Mouse (Mus musculus): Measurements from ENCODE around the gene Prr5. TPM values are rescaled to one million over a fixed set of nuclear protein-coding genes. Genes with fewer than 3 reads are reported as not detected.

Gene Prr5
- polyA plus RNA-seq, 1 experiment from 2014 or later: 11.8 TPM

- no peaks in the 10 kb centered on the region for H3K36me3 ChIP-seq
- peak overlapping the region; percentile 78 for H3K9ac ChIP-seq
- H3K27ac ChIP-seq: peak overlapping the region; percentile 71
- H3K27me3 ChIP-seq: no peaks in the 10 kb centered on the region
- ATAC-seq (replicated peaks; ENCODE audit: insufficient number of reproducible peaks, insufficient read depth, low FRiP score, low read depth): peak; percentile 46
- peak overlapping the region; percentile 75 for H3K4me3 ChIP-seq
- peak overlapping the region; percentile 94 for H3K4me2 ChIP-seq
- H3K9me3 ChIP-seq (replicated peaks): no peaks in the 10 kb centered on the region
- H3K4me1 ChIP-seq (replicated peaks): peaks cover 37% of the 10 kb centered on the region
- under 1% methylated on average over 28 of the region's 31 CpGs for WGBS
These were observed 12.2 kb downstream of the Prr5 start for GRCm38 (mm10) chr15:84681455-84682193.

DNA sequence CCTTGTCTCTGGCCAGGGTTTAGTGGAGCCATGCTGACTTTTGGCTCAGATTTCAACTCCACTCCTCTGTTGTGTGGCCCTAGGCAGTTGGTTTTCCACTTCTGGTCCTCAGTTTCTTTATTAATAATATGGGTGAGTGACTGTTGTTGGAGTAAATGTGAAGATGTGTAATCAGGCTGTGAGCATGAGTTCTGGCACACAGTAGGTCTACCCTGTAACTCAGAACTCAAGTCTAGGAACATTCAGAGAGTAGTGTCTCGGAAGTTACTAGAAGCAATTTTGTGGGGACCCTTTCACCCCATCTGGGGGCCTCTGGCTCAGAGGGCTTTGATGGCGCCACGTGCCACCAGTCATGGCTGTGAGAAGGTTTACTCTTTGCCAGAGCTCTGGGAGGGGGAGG is 12.8 kb downstream of the Prr5 start:
- Histone ChIP-seq H3K4me1 (replicated peaks) (peaks cover 40% of the 10 kb centered on the region), H3K27me3 (no peaks in the 10 kb centered on the region), H3K36me3 (no peaks in the 10 kb centered on the region), H3K4me2 (peak overlapping the region; percentile 94), H3K9ac (0 out of 2 replicates have a peak overlapping the region, but pooled peaks have one; percentile 13), H3K4me3 (peak overlapping the region; percentile 75), H3K9me3 (replicated peaks) (no peaks in the 10 kb centered on the region), H3K27ac (peak overlapping the region; percentile 71)
- ATAC-seq (replicated peaks; ENCODE audit: insufficient number of reproducible peaks, insufficient read depth, low FRiP score, low read depth): no peak
- 63% methylated on average over 3 of the region's 3 CpGs for WGBS

GRCm38 (mm10) chr15:84682821-84683220 is 13.4 kb downstream of the Prr5 start:
- no peak for ATAC-seq (replicated peaks; ENCODE audit: insufficient number of reproducible peaks, insufficient read depth, low FRiP score, low read depth)
- WGBS: 83% methylated on average over 5 of the region's 5 CpGs
- Histone ChIP-seq H3K4me1 (replicated peaks) (peaks cover 46% of the 10 kb centered on the region), H3K4me3 (no peak overlapping the region), H3K27me3 (no peaks in the 10 kb centered on the region), H3K9ac (no peak overlapping the region), H3K4me2 (peak overlapping the region; percentile 94), H3K27ac (no peak overlapping the region), H3K36me3 (no peaks in the 10 kb centered on the region), H3K9me3 (replicated peaks) (no peaks in the 10 kb centered on the region)

DNA sequence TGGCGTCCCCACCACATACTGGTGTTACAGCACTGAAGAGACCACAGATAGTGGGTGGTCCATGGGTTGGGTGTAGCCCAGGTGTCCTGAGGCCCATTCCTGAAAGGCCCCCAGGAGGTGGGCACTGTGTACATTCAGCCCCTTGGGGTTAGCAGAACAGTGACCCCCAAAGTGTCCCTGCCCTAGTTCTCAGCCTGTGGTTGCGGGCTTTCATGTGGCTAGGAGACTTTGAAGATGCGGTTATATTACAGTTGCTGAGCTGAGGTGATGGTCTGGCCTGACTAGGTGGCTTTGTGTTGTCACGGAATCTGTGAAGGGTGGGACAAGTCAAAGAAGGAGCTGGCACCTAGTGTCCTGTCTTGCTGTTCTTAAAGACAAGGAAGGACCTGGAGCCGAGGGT is 15.1 kb downstream of the Prr5 start:
- Histone ChIP-seq H3K4me1 (replicated peaks) (peaks cover 49% of the 10 kb centered on the region), H3K36me3 (0 out of 2 replicates have a peak, but pooled peaks cover 7% of the 10 kb centered on the region), H3K4me3 (no peak overlapping the region), H3K9me3 (replicated peaks) (no peaks in the 10 kb centered on the region), H3K27ac (no peak overlapping the region), H3K9ac (no peak overlapping the region), H3K27me3 (no peaks in the 10 kb centered on the region), H3K4me2 (no peak overlapping the region)
- no peak for ATAC-seq (replicated peaks; ENCODE audit: insufficient number of reproducible peaks, insufficient read depth, low FRiP score, low read depth)
- WGBS: 78% methylated on average over 5 of the region's 5 CpGs

GRCm38 (mm10) chr15:84685417-84685816 is 16.0 kb downstream of the Prr5 start:
- H3K27ac ChIP-seq: no peak overlapping the region
- no peak overlapping the region for H3K9ac ChIP-seq
- H3K4me3 ChIP-seq: no peak overlapping the region
- H3K36me3 ChIP-seq: peaks cover 16% of the 10 kb centered on the region; the same call in 1 of the 2 replicates
- no peaks in the 10 kb centered on the region for H3K9me3 ChIP-seq (replicated peaks)
- no peak for ATAC-seq (replicated peaks; ENCODE audit: insufficient number of reproducible peaks, insufficient read depth, low FRiP score, low read depth)
- H3K4me2 ChIP-seq: no peak overlapping the region
- 33% methylated on average over 3 of the region's 3 CpGs for WGBS
- H3K4me1 ChIP-seq (replicated peaks): peaks cover 47% of the 10 kb centered on the region
- H3K27me3 ChIP-seq: no peaks in the 10 kb centered on the region

- Histone ChIP-seq H3K4me2 (no peak overlapping the region), H3K4me3 (no peak overlapping the region), H3K27ac (peak overlapping the region; percentile 48; the same call in 1 of the 2 replicates), H3K27me3 (no peaks in the 10 kb centered on the region), H3K9ac (no peak overlapping the region), H3K9me3 (replicated peaks) (no peaks in the 10 kb centered on the region), H3K36me3 (peaks cover 22% of the 10 kb centered on the region), H3K4me1 (replicated peaks) (peaks cover 26% of the 10 kb centered on the region)
- no peak for ATAC-seq (replicated peaks; ENCODE audit: insufficient number of reproducible peaks, insufficient read depth, low FRiP score, low read depth)
- WGBS: 65% methylated on average over 14 of the region's 14 CpGs
These were observed 18.5 kb downstream of the Prr5 start for GRCm38 (mm10) chr15:84687904-84688303.

DNA sequence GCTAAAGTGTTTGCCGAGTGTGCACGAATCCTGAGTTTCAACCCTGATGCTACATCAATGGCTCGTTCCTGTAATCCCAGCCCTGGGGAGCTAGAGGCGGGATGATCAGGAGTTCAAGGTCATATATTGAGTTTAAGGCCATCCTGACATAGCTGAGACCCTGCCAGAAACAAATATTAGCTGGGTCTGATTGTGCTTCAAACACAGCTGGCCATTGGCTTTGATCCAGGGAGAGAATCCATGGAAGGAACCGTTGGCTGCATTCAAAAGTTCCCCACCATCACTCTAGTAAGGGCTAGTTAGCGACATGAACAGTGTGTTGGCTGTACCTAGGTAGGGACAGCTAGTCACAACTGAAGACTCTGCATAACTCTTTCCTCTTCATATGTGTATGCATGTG is 19.9 kb downstream of the Prr5 start:
- no peak overlapping the region for H3K9ac ChIP-seq
- H3K4me2 ChIP-seq: no peak overlapping the region
- ATAC-seq (replicated peaks; ENCODE audit: insufficient number of reproducible peaks, insufficient read depth, low FRiP score, low read depth): no peak
- WGBS: 77% methylated on average over 6 of the region's 6 CpGs
- no peaks in the 10 kb centered on the region for H3K9me3 ChIP-seq (replicated peaks)
- peaks cover 26% of the 10 kb centered on the region for H3K36me3 ChIP-seq
- no peaks in the 10 kb centered on the region for H3K27me3 ChIP-seq
- H3K4me3 ChIP-seq: no peak overlapping the region
- no peak overlapping the region for H3K27ac ChIP-seq
- H3K4me1 ChIP-seq (replicated peaks): peaks cover 20% of the 10 kb centered on the region

- WGBS: 92% methylated on average over 6 of the region's 6 CpGs
- H3K36me3 ChIP-seq: peaks cover 26% of the 10 kb centered on the region
- no peak for ATAC-seq (replicated peaks; ENCODE audit: insufficient number of reproducible peaks, insufficient read depth, low FRiP score, low read depth)
These were observed 22.1 kb downstream of the Prr5 start for GRCm38 (mm10) chr15:84691513-84691912.

GRCm38 (mm10) chr15:84692645-84693044 is 23.2 kb downstream of the Prr5 start:
- H3K4me2 ChIP-seq: no peak overlapping the region
- no peak overlapping the region for H3K27ac ChIP-seq
- H3K27me3 ChIP-seq: no peaks in the 10 kb centered on the region
- H3K4me1 ChIP-seq (replicated peaks): peaks cover 22% of the 10 kb centered on the region
- no peak overlapping the region for H3K9ac ChIP-seq
- H3K36me3 ChIP-seq: peaks cover 26% of the 10 kb centered on the region
- WGBS: 86% methylated on average over 7 of the region's 7 CpGs
- no peaks in the 10 kb centered on the region for H3K9me3 ChIP-seq (replicated peaks)
- ATAC-seq (replicated peaks; ENCODE audit: insufficient number of reproducible peaks, insufficient read depth, low FRiP score, low read depth): no peak
- H3K4me3 ChIP-seq: no peak overlapping the region

More at GRCm38 (mm10) chr15:84691513-84691912, 22.1 kb downstream of the Prr5 start:
- Histone ChIP-seq H3K9ac (no peak overlapping the region), H3K4me3 (no peak overlapping the region), H3K9me3 (replicated peaks) (no peaks in the 10 kb centered on the region), H3K27me3 (no peaks in the 10 kb centered on the region), H3K4me1 (replicated peaks) (peaks cover 19% of the 10 kb centered on the region), H3K4me2 (no peak overlapping the region), H3K27ac (no peak overlapping the region)

DNA sequence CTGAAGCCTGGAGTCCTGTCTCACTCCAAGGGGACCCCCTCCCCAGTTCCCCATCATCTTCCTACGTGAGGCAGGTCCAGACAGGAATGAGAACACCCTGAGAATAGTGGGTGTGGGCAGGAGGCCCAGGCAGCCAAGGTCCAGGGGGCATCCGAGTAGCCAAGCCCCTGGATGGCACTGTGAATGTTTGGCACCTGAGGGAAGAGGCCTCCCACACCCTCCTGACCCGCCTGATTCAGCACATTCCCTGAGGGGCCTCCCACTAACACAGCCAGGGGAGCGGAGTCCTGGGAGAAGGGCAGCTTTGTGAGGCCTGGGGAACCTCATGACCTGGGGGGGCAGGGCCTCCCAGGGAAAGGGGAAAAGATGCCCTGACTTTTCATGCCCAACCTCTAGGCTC is 26.6 kb downstream of the Prr5 start:
- Histone ChIP-seq H3K9me3 (replicated peaks) (no peaks in the 10 kb centered on the region), H3K27me3 (no peaks in the 10 kb centered on the region), H3K9ac (no peak overlapping the region), H3K27ac (no peak overlapping the region), H3K4me1 (replicated peaks) (peaks cover 21% of the 10 kb centered on the region), H3K36me3 (peaks cover 6% of the 10 kb centered on the region; the same call in 1 of the 2 replicates), H3K4me3 (no peak overlapping the region), H3K4me2 (no peak overlapping the region)
- 62% methylated on average over 4 of the region's 4 CpGs for WGBS
- no peak for ATAC-seq (replicated peaks; ENCODE audit: insufficient number of reproducible peaks, insufficient read depth, low FRiP score, low read depth)

DNA sequence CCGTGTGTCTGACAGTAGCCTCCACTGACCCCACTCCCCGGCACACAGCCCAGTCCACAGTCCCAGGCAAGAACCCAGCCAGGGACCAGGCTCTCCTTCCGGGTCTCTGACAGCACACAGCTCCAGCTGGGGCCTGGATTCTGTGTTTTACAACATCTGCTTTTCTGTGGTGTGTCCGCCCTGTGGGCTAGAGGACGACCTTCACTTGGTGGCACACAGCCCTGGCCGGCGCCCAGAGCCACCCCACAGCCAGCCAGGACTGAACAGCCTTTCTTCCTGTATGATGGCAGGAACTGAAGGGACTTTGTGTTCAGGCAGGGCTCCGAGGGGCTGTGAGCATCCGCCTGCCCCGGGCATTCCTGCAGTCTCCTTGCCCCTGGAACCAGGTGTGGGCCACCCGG is 28.2 kb downstream of the Prr5 start:
- H3K36me3 ChIP-seq: 0 out of 2 replicates have a peak, but pooled peaks cover 5% of the 10 kb centered on the region
- H3K27ac ChIP-seq: no peak overlapping the region
- H3K4me3 ChIP-seq: no peak overlapping the region
- ATAC-seq (replicated peaks; ENCODE audit: insufficient number of reproducible peaks, insufficient read depth, low FRiP score, low read depth): no peak; the same call in 1 of the 2 replicates
- H3K27me3 ChIP-seq: no peaks in the 10 kb centered on the region
- H3K4me2 ChIP-seq: no peak overlapping the region
- no peaks in the 10 kb centered on the region for H3K9me3 ChIP-seq (replicated peaks)
- 69% methylated on average over 11 of the region's 11 CpGs for WGBS
- no peak overlapping the region for H3K9ac ChIP-seq
- peaks cover 21% of the 10 kb centered on the region for H3K4me1 ChIP-seq (replicated peaks)

- no peak overlapping the region for H3K4me2 ChIP-seq
- 0 out of 2 replicates have a peak, but pooled peaks cover 8% of the 10 kb centered on the region for H3K36me3 ChIP-seq
- no peak for ATAC-seq (replicated peaks; ENCODE audit: insufficient number of reproducible peaks, insufficient read depth, low FRiP score, low read depth)
- H3K27me3 ChIP-seq: no peaks in the 10 kb centered on the region
- H3K4me3 ChIP-seq: no peak overlapping the region
- H3K9me3 ChIP-seq (replicated peaks): no peaks in the 10 kb centered on the region
- 74% methylated on average over 2 of the region's 2 CpGs for WGBS
- H3K27ac ChIP-seq: no peak overlapping the region
- H3K9ac ChIP-seq: no peak overlapping the region
- peaks cover 21% of the 10 kb centered on the region for H3K4me1 ChIP-seq (replicated peaks)
These were observed 28.8 kb downstream of the Prr5 start for GRCm38 (mm10) chr15:84698189-84698588.
